Mouse (Mus musculus) forebrain, embryonic 16.5 days (tissue): Measurements from ENCODE around the gene Htatsf1. TPM values are rescaled to one million over a fixed set of nuclear protein-coding genes. Genes with fewer than 3 reads are reported as not detected.

Experiments used
- ATAC-seq: fragments of 200-750 bp; cut with Nextera tagmentation; 2 replicates; pipeline ENCODE4 v1.8.0; 2017; ENCODE audit warnings: mild to moderate bottlenecking, moderate library complexity
- H3K27ac ChIP-seq: fragments of 300-500 bp; sonication (generic); 2 replicates; pipeline ENCODE4 v1.5.1; 2014; ENCODE audit warnings: low read length, control low read depth
- H3K27me3 ChIP-seq: fragments of 300-500 bp; sonication (generic); replicated peaks from 2 replicates; pipeline ENCODE4 v1.6.1; 2014; ENCODE audit warnings: low read length; ENCODE audit not compliant: control insufficient read depth, insufficient read depth
- H3K36me3 ChIP-seq: fragments of 300-500 bp; sonication (generic); 2 replicates; pipeline ENCODE4 v1.6.1; 2014; ENCODE audit not compliant: control insufficient read depth, insufficient read depth
- H3K4me1 ChIP-seq: fragments of 300-500 bp; sonication (generic); replicated peaks from 2 replicates; pipeline ENCODE4 v1.6.1; 2014; ENCODE audit warnings: low read length; ENCODE audit not compliant: control insufficient read depth, insufficient read depth
- H3K4me2 ChIP-seq: fragments of 300-500 bp; sonication (generic); 2 replicates; pipeline ENCODE4 v1.6.1; 2014; ENCODE audit warnings: mild to moderate bottlenecking, low read length, control low read depth
- H3K4me3 ChIP-seq: fragments of 300-500 bp; sonication (generic); replicated peaks from 2 replicates; pipeline ENCODE4 v1.5.1; 2014; ENCODE audit warnings: mild to moderate bottlenecking, low read length, control low read depth
- H3K9ac ChIP-seq: fragments of 300-500 bp; sonication (generic); replicated peaks from 2 replicates; pipeline ENCODE4 v1.6.1; 2014; ENCODE audit warnings: low read depth, low read length, control low read depth
- H3K9me3 ChIP-seq: fragments of 300-500 bp; sonication (generic); 2 replicates; pipeline ENCODE4 v1.6.1; 2016; ENCODE audit warnings: low read length; ENCODE audit not compliant: control insufficient read depth
- WGBS: fragments of 180-500 bp; shearing (Covaris S2); extraction: QIAGEN DNeasy Blood & Tissue Kit; methylation state at CpG from one replicate; pipeline ENCODE4 v1.1.7; 2014; 5-methylcytosine and 5-hydroxymethylcytosine counted together
- polyA plus RNA-seq: library from polyadenylated mRNA; unstranded; fragments of >200 nt; fragmentation: Nextera tagmentation; extraction: Ambion mirVana; gene quantifications from 2 replicates; pipeline ENCODE4 v1.2.1, GENCODE M21; 2015

The Htatsf1 gene
- polyA plus RNA-seq, 1 experiment from 2014 or later: 97.9 TPM

DNA sequence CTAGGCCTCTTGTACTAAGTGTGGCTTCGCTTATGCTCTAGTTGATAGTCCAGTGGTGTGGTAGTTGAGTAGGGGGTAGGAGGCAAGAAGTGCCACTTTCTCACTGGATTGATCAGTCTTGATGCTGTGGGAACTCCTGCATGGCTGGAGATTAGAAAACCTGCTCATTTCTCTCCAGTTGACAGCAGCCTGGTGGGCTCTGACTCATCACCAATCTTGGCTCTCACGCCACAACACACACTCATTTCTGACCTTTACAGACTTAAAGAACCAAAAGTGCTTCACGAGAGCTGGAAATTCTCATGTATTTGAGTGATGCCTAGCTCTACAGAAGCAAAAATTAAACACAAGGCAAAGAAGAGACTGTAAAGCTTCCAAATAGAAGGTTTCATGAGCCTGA lies 53.6 kb downstream of the Htatsf1 start:
- no peak for ATAC-seq
- Histone ChIP-seq H3K4me3 (no peak overlapping the region), H3K4me2 (no peak overlapping the region), H3K9ac (no peak overlapping the region), H3K27me3 (no peaks in the 10 kb centered on the region), H3K4me1 (no peaks in the 10 kb centered on the region), H3K36me3 (no peaks in the 10 kb centered on the region), H3K27ac (no peak overlapping the region), H3K9me3 (no peaks in the 10 kb centered on the region)
- 90% methylated on average over 3 of the region's 3 CpGs for WGBS

Other genes starting within 250 kb of the Htatsf1 start
- gene Map7d3, start 231.3 kb upstream of the Htatsf1 start, polyA plus RNA-seq: 0.14 and 0.16 TPM in 2 replicates
- not detected in 2 replicates for gene Adgrg4, start 183.4 kb upstream of the Htatsf1 start, polyA plus RNA-seq
- 0.84 and 1.2 TPM in 2 replicates for gene Brs3, start 10.5 kb upstream of the Htatsf1 start, polyA plus RNA-seq
- not detected in 2 replicates for gene Vgll1, start 34.5 kb downstream of the Htatsf1 start, polyA plus RNA-seq
- not detected in 2 replicates for gene Cd40lg, start 158.6 kb downstream of the Htatsf1 start, polyA plus RNA-seq